Mouse (Mus musculus): Measurements from ENCODE around the gene Gpr137.
A peak's percentile ranks its signal among the peaks of the same experiment; 100 is the strongest.

Gene Gpr137

DNA sequence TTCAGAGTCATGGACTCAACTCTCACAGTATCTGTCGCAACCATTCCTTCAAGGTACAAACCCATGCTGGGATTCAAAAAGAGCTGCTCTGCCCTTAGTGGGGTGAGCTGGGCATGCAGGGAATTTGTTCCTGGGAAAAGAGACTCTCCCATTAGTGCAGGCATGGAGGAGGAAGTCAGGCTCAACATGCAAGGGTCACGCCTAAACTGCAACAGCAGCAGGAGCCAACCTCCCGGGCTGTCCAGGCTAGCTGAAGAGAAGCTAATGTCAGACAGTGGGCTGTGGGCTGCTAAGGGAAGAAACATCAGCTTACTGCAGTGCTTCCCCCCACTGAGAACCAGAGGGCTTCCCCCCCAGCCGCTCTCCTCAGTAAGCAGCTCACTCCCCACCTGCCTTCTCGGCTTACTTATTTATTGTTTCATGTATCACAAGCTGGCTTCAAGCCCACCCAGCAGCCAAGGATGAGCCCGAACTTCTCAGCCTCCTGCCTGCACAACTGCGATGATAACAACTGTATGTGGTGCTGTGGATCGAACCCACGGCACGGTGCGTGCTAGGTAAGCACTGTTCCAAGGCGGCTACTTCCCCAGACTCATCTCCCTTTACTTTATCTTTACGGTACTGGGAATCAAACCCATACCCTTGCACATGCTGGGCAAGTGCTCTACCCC is 30.1 kb upstream of the Gpr137 start:
- no peak for DNase-seq

DNA sequence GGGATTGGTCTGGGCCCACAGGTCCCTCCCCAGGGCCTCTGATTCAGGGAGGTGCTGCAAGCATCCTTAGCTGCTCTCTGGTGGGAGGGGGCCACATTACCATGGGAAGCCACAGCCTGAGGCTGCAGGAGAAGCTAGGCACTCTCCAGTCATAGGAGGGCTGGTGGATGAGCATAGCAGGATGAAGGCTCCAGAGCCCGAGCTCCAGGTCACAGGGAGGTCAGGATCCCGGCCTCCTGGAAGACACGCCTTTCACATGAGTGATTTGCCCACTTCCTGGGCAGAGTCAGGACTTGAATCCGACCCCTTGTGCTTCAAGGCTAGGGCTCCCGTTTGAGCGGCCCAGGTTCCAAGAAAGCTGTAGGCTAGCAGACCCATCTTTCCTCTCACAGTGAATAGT is 29.4 kb upstream of the Gpr137 start:
- no peak for DNase-seq

DNA sequence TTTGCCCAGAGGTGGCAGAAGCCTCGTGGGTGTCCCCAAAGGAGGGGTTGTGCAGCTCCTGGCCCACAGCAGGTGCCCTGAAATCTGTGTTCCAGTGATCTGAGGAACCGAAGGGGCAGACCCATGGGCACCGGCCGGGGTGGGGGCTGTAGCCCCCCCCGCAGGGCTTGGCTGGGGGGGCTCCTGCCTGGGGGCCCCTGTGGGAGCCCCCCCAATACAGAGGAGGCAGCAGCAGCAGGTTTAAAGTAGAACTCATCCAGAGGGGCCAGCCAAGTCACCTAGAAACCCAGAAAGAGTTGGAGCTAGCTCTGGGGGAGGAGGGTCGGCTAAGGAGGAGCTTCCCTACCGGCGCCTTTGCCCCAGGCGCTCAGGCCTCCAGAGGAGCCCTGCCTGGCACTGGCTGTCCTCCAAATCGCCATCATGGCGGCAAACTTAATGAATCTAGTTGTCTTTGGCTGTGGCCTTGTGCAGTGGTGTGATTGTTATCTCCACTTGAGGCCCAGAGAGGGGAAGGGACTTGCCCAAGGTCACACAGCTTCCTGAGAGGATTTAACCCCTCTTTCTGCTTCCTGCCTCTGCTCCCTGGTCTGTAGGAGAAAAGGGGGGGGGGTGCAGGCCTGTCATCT is 28.3 kb upstream of the Gpr137 start:
- DNase-seq: no peak

DNA sequence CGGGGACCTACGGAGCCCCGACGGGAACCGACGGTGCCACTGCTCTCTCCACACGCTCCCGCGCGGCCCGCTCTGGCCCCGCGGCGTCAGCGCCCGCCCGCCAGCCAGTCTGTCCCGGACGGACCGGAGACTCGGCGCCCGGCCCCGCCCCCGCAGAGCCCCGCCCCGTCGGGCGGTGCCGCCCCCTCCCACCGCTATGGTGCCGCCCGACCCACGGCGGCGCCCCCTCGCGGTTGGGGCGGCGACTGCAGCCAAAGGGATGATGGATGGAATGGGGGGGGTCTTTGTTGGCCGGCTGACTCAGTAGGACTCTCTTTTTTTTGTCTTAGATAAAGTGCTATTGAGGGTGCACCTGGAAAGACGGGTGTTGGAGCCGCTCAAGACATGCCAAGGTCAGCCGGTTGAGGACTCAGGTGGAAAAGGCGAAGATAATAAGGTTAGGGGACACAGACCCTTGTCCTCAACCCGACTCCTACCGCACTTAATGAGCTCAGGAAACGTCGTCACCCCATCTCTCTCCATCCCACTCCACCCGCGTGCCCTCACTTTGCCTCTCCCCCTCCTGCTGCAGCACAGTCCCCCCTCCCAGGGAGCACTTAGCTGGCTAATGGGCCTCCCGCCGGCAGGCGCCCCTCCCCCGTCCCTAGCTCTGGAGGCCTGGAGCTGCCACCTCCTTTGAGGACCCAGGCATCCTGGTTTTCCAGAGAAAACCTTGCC is 27.5 kb upstream of the Gpr137 start:
- DNase-seq: peak; percentile 82

DNA sequence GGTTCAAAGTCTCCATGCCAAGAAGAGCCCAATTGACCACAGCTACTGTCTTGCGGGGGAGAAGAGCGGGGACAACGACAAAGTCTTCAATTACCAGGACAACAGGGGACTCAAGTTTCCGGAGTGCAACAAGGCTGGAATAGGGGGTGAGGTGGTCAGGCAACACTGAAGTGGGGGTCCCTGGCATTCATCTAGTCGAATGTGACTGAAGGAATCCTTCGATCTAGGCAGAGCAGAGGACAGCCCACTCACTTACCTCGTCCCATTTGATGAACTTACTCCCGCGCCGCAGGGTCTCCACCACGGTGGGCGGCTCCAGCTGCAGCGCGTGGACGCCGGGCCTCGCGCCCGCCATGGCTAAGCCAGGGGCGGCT is 27.0 kb upstream of the Gpr137 start:
- no peak for DNase-seq

DNA sequence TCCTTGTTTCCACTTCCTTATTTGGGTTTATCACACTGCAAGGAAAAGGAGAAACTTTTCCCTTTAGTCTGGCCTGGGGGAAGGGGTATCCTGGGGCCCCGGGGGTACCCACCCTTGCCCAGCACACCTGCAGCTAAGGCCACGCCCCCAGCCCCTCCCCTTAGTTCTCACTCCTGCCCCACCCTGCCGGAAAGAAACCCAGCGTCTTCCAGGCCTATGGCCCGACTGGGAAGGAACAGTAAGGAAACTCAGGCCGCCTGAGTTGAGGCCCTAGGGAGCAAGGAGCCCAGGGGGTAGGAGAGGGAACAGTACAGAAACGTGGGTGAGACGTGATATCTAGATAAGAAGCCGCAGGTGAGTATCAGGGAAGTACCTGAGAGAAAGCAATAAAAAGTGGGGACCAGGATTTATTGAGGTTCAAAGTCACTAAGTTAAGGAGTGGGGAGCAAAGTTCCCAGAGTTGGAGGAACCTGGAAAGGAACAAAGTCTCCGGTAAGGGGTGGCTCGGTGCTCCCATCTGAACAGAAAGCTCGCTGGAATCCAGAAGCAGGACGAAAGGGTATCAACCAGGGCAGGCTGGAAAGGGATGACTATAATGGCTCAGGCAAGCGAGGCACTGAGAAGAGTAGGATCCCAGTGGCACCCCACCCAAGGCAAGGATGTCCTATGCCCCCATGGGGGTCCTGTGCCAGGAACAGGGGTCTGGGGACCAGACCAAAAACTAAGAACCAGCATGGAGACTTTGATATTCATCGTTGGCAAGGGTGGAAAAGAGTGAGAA is 26.4 kb upstream of the Gpr137 start:
- peak; percentile 39 for DNase-seq

DNA sequence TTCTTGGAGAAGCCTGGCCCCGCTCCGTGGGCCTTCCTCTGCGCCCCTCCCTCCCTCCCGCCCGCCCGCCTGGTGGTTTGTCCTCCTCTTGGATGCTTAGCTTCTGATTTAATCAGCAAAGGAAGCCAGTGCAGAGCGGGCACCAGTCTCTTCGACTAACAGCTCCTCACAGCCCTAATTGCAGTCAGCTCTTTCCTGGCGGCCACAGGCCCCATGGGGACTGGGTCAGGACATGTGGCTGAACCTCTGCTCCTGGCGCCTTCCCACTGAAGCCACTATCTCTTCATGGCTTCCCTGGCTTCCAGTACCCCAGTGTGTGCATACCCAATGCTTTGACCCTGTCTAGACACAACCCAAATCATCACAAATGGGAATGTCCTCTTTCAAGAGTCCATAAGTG is 14.2 kb upstream of the Gpr137 start:
- no peak for DNase-seq

DNA sequence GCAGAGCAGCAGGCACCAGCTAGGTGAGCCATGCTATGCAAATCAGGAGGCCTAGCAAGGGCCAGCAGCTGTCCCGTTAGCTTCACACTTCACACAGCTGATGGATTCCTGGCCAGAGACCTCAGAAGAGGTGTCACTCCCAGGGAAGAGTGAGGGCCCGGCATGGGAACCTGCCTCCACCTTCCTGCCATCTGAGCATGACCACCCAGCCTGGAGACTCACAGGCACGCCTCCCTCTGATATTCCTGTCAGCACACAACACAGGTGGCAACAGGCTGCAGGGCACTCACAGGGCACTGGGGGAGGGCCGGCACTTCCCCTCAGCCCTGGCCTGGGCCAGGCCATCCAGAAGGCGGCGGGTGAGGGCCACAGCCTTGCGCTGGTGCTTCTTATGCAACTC is 13.1 kb upstream of the Gpr137 start:
- no peak for DNase-seq

DNA sequence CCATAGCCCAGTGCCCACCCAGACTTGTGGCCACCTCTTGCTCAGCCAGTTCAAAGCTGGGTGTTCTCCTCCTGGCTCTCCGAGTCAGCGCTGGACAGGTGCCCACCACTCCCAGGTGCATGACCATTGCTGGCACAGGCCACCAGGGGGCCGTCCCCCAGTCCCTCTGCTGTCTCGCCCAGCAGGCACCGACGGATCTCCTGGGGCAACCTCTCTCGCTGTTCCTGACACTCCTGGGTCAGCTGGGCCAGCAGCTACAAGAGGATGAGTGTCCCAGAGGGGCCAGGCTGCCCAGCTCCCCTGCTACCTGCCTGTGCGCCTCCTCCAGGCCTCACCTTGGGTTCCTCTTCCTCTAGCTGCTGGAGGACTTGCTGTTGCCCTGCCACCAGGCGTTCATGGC is 11.8 kb upstream of the Gpr137 start:
- peak; percentile 74 for DNase-seq

DNA sequence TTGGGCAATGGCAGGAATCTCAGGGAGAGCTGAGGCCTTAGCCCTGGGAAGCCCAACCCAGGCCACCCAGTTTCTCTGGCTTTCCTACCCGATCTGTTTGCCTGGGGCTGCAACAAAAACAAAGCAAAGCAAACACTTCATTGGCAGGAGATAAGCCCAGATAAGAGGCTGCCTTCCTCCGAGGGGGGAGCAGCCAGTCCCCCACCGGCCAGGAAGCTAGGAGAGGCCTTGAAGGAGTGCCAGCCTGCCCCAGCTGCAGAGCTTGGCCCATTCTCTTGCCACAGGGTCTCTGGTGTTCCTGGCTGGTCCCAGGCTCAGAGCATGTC is 10.4 kb upstream of the Gpr137 start:
- DNase-seq: peak; percentile 63

DNA sequence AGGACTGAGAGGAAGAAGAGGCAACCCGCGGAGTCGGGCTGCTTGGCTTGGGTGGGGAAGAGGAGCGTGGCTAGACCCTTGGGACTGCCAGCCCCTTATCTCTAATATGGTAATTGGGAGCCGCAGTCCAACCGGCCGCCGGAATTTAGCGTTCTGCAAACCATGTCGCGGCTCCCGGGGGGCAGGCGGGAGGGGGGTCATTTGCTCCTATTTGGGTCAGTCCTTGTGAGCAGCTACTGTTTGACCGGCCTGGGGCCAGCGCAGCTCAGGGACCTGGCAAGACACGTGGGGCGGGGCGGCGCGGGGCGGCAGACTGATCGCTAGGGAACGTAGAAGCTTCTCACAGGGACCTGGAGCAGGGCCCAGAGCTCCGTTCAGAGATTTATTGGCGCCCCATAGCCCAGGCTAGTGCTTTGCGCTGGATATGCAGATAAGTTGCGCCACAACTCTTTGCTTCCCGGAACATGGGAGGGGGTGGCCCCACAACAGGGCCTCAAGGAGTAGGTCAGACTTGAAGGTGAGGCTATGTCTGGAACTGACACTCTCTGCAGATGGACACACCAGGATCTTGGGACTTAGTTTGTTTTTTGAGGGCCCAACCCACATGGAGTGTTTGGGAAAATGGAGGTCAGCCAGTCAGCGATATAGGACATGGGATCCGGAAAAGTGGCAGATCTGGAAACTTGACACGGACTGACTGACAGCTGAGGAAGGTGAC is 9.9 kb upstream of the Gpr137 start:
- DNase-seq: peak; percentile 88

DNA sequence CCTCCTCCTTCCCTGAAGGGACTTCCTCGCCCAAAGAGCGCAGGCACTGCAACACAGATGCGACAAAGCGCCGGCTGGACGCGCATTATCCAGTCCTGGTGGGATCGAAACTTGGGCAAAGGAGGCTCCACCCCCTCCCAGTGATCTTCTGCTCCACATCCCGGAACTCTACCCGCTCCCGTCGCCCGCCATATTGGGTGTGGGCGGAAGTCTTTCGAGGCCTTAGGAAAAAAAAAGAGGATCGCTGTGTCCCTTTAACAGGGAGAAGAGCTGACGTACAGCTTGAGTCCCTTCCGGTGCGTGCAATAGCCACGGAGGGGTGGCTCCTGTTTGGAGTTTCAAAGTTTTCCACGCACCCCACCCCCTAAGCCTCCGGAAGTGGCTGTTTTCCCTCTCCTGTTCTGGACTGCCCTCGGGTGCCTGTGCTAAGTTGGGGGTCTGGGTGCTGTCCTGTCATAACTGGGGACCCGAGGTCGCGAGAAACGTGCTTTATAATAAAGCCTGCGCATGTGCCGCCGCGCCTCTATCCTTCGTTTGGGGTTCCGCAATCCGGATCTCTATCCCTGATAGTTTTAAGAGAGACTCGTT is 9.2 kb upstream of the Gpr137 start:
- DNase-seq: peak; percentile 95

DNA sequence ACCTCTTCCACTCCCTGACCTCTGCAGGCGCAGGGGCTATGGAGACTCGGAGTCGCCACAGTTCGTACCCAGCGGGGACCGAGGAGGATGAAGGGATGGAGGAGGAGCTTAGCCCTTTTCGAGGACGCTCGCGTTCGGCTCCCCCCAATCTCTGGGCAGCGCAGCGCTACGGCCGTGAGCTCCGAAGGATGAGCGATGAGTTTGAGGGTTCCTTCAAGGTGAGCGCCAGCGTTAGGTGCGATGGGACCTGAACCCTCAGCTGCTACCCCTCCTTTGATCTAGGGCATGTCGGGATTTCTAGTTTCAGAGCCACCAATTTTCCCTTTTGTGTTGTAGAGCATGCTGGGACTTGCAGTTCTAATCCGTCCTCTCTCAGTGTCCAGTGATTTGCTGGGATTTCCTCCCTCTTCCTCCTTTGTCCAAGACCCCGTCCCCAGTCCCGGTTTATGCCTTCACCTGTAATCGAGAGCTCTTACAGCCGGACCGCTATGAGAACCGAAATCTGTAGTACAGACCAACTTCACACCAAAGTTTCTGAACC is 8.4 kb upstream of the Gpr137 start:
- DNase-seq: peak; percentile 73

DNA sequence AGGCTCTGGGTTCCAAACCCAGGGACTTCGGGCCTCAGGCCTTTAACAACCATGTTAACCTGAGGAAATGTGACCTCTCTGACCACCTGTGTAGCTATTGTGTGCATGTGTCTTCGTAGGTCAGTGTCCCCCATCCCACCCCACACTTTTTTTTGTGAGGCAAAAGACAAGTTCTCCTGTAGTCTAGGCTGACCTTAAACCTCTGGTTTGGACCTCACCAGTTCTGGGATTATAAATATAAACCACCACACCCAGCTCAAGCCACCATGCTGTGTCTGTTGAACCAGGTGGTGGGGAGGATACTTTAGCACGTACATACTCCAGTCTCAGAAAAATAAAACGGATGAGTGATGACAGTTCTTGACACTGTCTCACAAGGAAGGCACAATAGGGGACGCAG is 7.7 kb upstream of the Gpr137 start:
- no peak for DNase-seq

DNA sequence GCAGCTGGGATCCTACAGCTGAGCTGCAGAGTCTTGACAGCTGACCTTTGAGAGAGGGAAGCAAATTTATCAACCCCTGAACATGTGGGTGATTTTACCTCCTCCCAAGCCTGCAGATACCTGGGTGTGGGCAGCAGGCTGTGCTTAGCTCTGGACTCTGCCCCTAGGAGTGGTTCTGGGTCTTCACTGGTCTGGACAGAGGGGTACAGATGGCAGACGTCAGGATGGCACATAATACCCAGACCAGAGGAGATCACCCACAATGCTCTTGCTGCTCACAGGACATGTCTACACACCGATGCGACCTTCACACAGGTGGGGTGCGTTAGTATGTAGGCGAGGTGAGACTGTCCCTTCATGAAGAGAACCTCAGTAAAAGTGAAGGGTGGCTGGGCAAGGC is 7.3 kb upstream of the Gpr137 start:
- DNase-seq: no peak

DNA sequence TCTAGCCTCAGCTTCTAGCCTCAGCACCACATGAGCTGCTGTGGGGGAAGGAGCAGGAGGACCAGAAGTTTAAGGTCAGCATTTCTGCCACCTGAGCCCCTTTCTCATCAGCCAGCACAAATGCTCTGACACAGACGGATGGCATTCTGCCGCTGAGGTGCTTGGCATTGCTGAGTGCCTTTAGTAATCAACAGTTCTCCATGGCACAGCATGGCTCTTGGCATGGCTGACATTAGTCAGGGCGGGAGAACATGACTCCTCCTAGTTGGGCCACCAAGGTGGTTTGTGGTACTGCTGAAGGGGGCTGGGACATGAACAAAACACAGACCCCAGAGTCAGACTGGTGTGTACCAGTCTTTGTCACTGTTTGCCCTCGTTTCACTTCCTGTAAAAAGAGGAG is 5.9 kb upstream of the Gpr137 start:
- DNase-seq: no peak

DNA sequence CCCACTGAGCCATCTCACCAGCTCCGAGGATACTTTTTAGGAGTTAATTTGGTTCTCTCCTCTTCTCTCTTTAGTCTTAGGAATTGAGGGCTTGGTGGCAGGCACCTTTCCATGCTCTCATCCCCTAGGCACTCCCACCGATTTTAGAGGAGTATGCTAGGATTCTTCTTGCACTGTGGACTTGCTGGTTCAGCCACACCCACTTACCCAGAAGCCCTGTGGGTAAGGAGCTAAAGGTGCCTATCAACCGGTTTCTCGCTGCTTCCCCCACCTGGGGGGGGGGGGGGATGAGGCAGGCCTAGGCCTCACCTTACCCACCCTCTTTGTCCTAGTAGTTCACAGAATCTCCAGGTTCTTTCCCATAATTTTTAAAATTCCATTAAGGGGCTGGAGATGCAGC is 5.5 kb upstream of the Gpr137 start:
- DNase-seq: no peak

DNA sequence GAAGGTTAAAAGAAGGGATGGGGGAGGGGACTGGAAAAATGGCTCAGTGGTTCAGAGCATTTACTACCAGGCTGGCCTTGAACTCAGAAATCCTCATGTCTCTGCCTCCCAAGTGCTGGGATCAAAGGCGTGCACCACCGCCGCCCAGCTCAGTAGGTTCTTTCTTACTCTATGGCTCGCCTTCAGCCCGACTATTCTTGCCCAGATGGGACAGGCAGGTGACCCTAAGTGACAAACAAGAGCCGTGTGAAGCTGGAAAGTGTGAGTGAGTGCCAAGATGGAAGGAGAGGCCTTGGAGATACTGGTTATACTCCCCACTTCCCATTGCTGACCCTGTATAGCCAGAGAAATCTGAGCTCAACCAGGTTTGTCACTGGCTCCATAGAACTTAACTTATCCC is 1.4 kb upstream of the Gpr137 start:
- no peak for DNase-seq

DNA sequence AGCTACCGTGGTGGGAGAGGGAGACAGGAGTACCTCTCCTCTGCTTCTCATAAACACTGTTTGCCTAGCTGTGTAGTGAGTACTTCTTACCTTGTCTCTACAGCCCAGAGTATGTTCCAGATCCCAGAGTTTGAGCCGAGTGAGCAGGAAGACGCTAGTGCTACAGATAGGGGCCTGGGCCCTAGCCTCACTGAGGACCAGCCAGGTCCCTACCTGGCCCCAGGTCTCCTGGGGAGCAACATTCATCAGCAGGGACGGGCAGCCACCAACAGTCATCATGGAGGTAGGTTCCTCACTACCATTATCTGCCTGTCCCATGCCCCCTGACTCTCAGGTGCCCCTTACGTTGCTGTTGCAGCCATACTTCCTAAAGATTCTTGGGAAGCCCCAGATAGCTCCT is 484 bp upstream of the Gpr137 start:
- no peak for DNase-seq

DNA sequence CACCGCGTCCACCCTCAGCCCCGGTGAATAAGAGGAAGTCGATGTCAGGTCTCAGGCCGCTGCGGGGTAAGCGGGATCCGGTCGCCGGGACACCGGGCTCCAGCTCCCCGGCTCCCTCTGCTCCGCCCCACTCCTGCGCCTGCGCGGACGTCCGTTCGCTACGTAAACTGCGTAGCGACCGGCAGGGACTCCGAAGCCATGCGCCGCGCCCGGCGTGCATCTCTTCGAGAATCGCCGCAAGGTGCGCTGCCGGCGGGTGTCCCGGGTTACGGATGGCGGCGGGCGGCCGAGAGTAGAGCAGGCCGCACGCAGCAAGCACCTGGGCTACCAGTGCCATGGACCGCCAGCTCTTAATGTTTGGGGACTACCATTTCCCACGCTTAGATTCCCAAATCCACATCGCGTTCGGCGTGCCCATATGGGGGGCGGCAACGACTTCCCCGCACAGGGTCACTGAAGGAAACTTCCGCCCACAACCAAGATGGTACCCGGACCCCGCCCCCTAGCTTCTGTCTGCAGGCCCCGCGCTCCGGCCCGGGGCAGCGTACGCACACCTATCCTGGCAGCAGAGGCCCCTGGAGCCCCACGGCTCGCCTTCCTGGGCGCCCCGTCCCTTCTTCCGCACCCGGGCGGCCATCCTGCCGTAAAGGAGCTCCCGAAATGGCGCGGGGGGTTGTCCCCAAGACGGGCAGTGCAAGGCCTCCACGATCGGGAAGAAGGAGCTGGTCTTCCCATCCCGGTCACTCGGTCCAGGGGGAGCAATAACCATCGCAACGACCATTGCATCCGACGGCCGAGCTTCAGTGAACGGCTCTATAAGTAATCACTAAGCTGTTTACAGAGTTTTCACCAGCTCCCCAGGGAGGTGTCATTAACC is 670 bp downstream of the Gpr137 start, which contains the start of gene Bad:
Bad (plus strand) TSS at position 490 of the 877 bp plus-strand sequence.
- DNase-seq: peak; percentile 97

Measured in kidney, adult 18-20 months (tissue).